Mouse (Mus musculus) cerebellum, adult 2 months (tissue): ENCODE measurements around the gene Aox4.

Source experiments
- CTCF ChIP-seq: fragments of 200-500 bp; IDR thresholded peaks from 2 replicates; pipeline ENCODE4 v1.5.1; 2011; ENCODE audit warnings: low read depth, mild to moderate bottlenecking, control low read depth, low read length, moderate library complexity, borderline replicate concordance; ENCODE audit not compliant: insufficient read depth
- POLR2A ChIP-seq: fragments of 200-500 bp; IDR thresholded peaks from 2 replicates; pipeline ENCODE4 v1.6.1; 2011; ENCODE audit warnings: low read length, control low read depth, borderline replicate concordance; ENCODE audit not compliant: insufficient read depth

DNA sequence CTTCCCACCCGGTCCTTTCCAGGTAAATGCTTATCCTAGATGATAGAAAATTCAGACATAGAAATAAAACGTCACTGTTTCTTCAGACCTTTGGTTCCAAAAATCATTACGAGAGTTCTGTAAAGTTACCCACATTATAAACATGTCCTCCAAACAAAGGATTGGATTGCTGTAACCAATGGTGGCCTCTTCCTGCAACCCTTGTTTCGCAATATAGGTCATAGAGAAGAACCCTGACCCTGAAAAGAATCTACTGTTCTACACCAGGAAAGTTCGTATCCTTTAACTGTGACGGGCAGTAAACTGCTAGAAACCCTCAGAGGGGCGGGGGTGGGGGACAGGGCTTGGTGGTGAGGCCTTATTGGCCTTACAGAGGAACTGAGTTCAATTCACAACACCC, 2.6 kb downstream of the Aox4 start:
- no peak for TF ChIP-seq POLR2A
- TF ChIP-seq CTCF: no peak
